Mouse (Mus musculus): ENCODE measurements around the gene Dctpp1. TPM values are rescaled to one million over a fixed set of nuclear protein-coding genes. Genes with fewer than 3 reads are reported as not detected.
A peak's percentile ranks its signal among the peaks of the same experiment; 100 is the strongest.

The Dctpp1 gene
- 162 and 163 TPM in 2 replicates for polyA plus RNA-seq (2016; fragmentation: Nextera tagmentation; extraction: Ambion mirVana)

DNA sequence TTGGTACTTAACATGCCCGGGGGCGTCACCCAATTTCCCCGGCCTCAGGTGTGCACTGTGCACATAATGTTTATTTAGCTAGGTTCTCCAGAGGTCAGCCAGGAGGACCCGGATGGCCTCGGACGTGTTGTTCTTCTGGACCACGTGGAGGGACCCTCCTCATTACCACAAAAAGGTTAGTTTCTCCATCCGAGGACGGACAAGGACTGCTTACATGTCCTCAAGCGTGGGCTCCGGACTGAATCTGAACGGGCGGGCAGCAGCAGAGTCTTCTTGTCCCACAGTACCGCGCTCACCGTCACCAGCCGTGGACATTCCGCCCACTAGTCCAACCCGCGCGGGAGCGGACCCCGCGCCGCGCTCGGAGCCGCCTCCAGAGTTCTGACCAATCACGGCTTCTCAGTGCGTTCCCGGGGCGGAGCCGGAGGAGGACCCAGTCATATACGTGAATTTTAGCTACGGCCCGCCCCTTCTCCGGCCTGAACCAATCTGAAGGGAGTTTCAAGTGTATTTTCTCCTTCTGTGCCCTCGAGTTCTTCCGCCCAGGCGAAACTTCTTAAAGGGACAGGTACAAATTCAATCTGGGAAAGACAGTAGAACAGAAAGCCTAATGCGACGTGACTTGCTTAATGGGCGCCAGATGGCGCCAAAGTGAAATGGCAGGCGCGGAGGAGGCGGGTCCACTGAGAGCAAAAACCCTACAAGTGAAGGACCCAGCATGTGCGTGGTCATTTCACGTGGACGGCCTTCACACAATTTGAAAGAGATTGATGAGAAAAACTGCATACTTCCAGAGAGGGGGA is at the start of gene Dctpp1:
Gene Dctpp1, minus strand, starts transcription at position 401 of the 803 bp plus-strand sequence.
- under 1% methylated on average over 50 of the region's 50 CpGs for WGBS
- Histone ChIP-seq H3K4me3 (peak within 1 kb of the TSS; percentile 70), H3K36me3 (peaks cover 15% of the 10 kb centered on the region), H3K9me3 (replicated peaks) (no peaks in the 10 kb centered on the region), H3K9ac (peak within 1 kb of the TSS; percentile 76), H3K27me3 (replicated peaks) (no peaks in the 10 kb centered on the region), H3K4me2 (peak within 1 kb of the TSS; percentile 86), H3K4me1 (replicated peaks) (peaks cover 18% of the 10 kb centered on the region; the same call in 1 of the 2 replicates), H3K27ac (ENCODE audit: poor library complexity, severe bottlenecking) (no peak within 1 kb of the TSS)
- peak; percentile 98 for ATAC-seq (ENCODE audit: insufficient number of reproducible peaks, low FRiP score)

GRCm38 (mm10) chr7:127309951-127310350 is 49.4 kb upstream of the Dctpp1 start:
- H3K4me2 ChIP-seq, result no peak overlapping the region
- WGBS, result 60% methylated on average over 12 of the region's 12 CpGs
- no peak overlapping the region for H3K27ac ChIP-seq (ENCODE audit: poor library complexity, severe bottlenecking)
- H3K9ac ChIP-seq, result no peak overlapping the region
- no peak for ATAC-seq (ENCODE audit: insufficient number of reproducible peaks, low FRiP score)
- H3K4me1 ChIP-seq (replicated peaks), result 0 out of 2 replicates have a peak, but pooled peaks cover 5% of the 10 kb centered on the region
- H3K4me3 ChIP-seq, result no peak overlapping the region
- H3K27me3 ChIP-seq (replicated peaks), result 0 out of 2 replicates have a peak, but pooled peaks cover 7% of the 10 kb centered on the region
- H3K9me3 ChIP-seq (replicated peaks), result no peaks in the 10 kb centered on the region
- H3K36me3 ChIP-seq, result no peaks in the 10 kb centered on the region

- H3K4me1 ChIP-seq (replicated peaks), result 0 out of 2 replicates have a peak, but pooled peaks cover under 1% of the 10 kb centered on the region
- no peak overlapping the region for H3K9ac ChIP-seq
- ATAC-seq (ENCODE audit: insufficient number of reproducible peaks, low FRiP score), result no peak
- 69% methylated on average over 4 of the region's 4 CpGs for WGBS
- H3K4me2 ChIP-seq, result no peak overlapping the region
- H3K27me3 ChIP-seq (replicated peaks), result 0 out of 2 replicates have a peak, but pooled peaks cover 7% of the 10 kb centered on the region
- H3K4me3 ChIP-seq, result no peak overlapping the region
- no peaks in the 10 kb centered on the region for H3K9me3 ChIP-seq (replicated peaks)
- H3K36me3 ChIP-seq, result no peaks in the 10 kb centered on the region
- no peak overlapping the region for H3K27ac ChIP-seq (ENCODE audit: poor library complexity, severe bottlenecking)
Observed at GRCm38 (mm10) chr7:127308887-127309286, 48.4 kb upstream of the Dctpp1 start.

- no peak overlapping the region for H3K4me2 ChIP-seq
- ATAC-seq (ENCODE audit: insufficient number of reproducible peaks, low FRiP score), result no peak
- WGBS, result 75% methylated on average over 2 of the region's 2 CpGs
- H3K27ac ChIP-seq (ENCODE audit: poor library complexity, severe bottlenecking), result no peak overlapping the region
- H3K4me1 ChIP-seq (replicated peaks), result no peaks in the 10 kb centered on the region
- 0 out of 2 replicates have a peak, but pooled peaks cover 7% of the 10 kb centered on the region for H3K27me3 ChIP-seq (replicated peaks)
- H3K36me3 ChIP-seq, result no peaks in the 10 kb centered on the region
- no peak overlapping the region for H3K9ac ChIP-seq
- no peaks in the 10 kb centered on the region for H3K9me3 ChIP-seq (replicated peaks)
- H3K4me3 ChIP-seq, result no peak overlapping the region
Observed at GRCm38 (mm10) chr7:127308431-127308830, 47.9 kb upstream of the Dctpp1 start.

DNA sequence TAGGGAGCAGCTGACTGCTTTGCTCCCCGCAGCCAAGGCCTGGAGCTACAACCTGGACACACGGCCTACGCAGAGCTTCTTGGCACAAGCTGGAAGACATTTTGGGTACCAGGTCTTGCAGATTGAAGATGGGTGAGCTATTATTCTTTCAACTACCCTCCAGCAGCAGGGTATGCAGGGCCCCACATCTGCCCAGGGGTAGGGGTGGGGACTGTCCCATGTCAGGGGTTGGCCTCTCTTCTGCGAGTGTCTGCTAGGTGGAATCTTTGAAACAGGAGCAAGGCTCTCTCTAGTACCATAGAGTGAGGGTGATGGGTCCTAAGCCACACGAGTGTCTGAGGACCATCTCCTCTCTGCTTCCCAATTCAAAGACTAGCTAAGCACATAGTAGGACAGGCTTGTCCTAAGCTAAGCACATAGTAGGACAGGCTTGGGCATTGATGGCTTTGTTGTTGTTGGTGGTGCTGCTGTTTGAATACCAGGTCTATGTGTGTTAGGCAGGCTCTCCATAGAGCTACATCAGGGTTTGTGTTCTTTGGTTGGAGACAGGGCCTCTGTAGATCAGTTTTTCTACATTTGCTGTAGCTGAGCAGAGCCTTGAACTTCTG is 37.2 kb upstream of the Dctpp1 start:
- H3K4me1 ChIP-seq (replicated peaks), result peaks cover 12% of the 10 kb centered on the region
- H3K27ac ChIP-seq (ENCODE audit: poor library complexity, severe bottlenecking), result no peak overlapping the region
- no peak overlapping the region for H3K4me2 ChIP-seq
- 91% methylated on average over 5 of the region's 5 CpGs for WGBS
- no peaks in the 10 kb centered on the region for H3K9me3 ChIP-seq (replicated peaks)
- ATAC-seq (ENCODE audit: insufficient number of reproducible peaks, low FRiP score), result no peak
- no peaks in the 10 kb centered on the region for H3K36me3 ChIP-seq
- no peak overlapping the region for H3K9ac ChIP-seq
- no peaks in the 10 kb centered on the region for H3K27me3 ChIP-seq (replicated peaks)
- H3K4me3 ChIP-seq, result no peak overlapping the region

DNA sequence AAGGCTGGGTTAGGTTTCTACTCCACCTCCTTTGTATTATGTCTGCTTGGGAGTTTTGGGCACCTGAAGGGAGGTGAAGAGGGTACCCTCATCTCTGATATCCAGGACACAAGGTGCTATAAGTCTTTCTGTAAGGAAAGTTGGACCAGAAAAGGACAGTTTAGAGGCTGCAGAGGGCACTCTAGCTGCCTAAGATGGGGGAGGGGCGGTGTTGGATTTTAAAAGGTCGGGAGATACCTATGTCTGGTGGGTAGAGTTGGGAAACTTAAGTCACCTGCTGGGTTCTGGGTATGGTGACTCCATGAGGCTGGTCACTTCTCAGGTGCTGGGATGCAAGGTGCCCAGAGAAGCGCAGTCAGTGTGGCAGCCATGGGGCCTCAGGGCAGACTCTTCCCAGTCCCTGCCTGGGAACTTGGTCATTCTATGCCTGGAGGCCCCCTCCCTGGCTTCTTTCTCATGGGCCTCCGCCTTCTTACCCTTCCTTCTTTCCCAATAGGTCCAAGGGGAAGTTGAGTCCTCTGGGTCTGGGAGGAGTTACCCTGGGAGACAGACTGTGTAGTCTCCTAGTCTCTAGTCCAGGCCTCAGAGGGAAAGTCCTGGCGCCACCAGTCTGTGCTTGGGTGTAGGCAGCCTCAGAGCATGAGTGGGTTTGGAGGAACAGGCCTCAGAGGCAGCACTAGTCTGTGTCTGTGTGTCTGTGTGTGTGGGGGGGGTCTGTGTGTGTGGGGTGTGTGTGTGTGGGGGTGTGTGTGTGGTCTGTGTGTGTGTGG is 36.5 kb upstream of the Dctpp1 start:
- H3K4me2 ChIP-seq, result no peak overlapping the region
- WGBS, result 77% methylated on average over 5 of the region's 5 CpGs
- H3K4me3 ChIP-seq, result no peak overlapping the region

DNA sequence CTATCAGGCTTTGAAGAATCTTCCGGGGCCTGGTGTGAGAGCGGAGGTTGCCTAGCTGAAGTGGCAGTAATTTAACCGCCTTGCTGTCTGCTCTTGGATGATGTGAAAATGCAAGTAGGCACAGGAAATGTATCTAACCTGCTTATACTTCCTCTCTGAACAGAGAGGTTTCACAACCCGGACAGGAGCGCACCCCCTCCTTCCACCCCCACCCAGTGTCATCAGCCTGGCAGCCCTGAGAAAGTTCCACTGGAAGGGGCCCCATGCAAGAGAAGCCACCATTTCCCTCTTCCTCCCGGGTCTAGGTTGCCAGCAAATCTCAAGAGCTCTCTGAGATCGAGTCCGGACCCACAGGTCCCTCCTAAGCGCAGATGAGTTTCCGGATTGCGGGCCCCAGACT is 35.6 kb upstream of the Dctpp1 start, which contains the start of gene Itgal:
Gene Itgal, plus strand, starts transcription at position 163 of the 400 bp plus-strand sequence.
- Histone ChIP-seq H3K27me3 (replicated peaks) (no peaks in the 10 kb centered on the region), H3K4me1 (replicated peaks) (peaks cover 10% of the 10 kb centered on the region), H3K4me2 (no peak within 1 kb of the TSS), H3K4me3 (no peak within 1 kb of the TSS), H3K36me3 (no peaks in the 10 kb centered on the region), H3K9me3 (replicated peaks) (no peaks in the 10 kb centered on the region), H3K9ac (no peak within 1 kb of the TSS), H3K27ac (ENCODE audit: poor library complexity, severe bottlenecking) (no peak within 1 kb of the TSS)
- ATAC-seq (ENCODE audit: insufficient number of reproducible peaks, low FRiP score), result no peak
- 70% methylated on average over 11 of the region's 11 CpGs for WGBS

More for the DNA sequence above, 36.5 kb upstream of the Dctpp1 start:
- Histone ChIP-seq H3K27ac (ENCODE audit: poor library complexity, severe bottlenecking) (no peak overlapping the region), H3K27me3 (replicated peaks) (no peaks in the 10 kb centered on the region), H3K9me3 (replicated peaks) (no peaks in the 10 kb centered on the region), H3K36me3 (no peaks in the 10 kb centered on the region), H3K4me1 (replicated peaks) (peaks cover 12% of the 10 kb centered on the region), H3K9ac (no peak overlapping the region)
- 0 out of 2 replicates have a peak, but pooled peaks have one; percentile 45 for ATAC-seq (ENCODE audit: insufficient number of reproducible peaks, low FRiP score)

DNA sequence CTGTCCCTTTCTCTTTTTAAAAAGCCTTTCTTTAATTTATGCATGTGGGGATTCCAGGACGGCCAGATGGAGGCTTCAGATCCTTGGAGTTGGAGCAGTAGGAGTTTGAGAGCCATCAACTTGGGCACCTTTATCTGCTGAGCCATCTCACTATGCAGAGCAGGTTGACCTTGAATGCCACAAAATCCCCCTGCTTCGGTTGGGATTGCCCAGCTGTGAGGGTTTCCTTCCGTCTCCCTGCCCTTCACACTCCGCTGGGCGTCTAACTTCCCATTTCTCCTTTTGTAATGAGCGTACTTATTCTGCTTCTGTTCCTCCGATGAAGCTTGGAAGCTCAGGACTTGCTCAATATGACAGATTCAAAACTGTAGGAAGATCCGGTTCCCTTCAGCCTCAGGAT is 29.6 kb upstream of the Dctpp1 start:
- H3K4me1 ChIP-seq (replicated peaks), result no peaks in the 10 kb centered on the region
- no peaks in the 10 kb centered on the region for H3K27me3 ChIP-seq (replicated peaks)
- H3K4me3 ChIP-seq, result no peak overlapping the region
- no peak overlapping the region for H3K9ac ChIP-seq
- no peak overlapping the region for H3K4me2 ChIP-seq
- H3K27ac ChIP-seq (ENCODE audit: poor library complexity, severe bottlenecking), result no peak overlapping the region
- 63% methylated on average over 8 of the region's 8 CpGs for WGBS
- ATAC-seq (ENCODE audit: insufficient number of reproducible peaks, low FRiP score), result no peak
- H3K36me3 ChIP-seq, result no peaks in the 10 kb centered on the region
- H3K9me3 ChIP-seq (replicated peaks), result peaks cover 20% of the 10 kb centered on the region

- H3K4me2 ChIP-seq, result no peak overlapping the region
- no peak overlapping the region for H3K27ac ChIP-seq (ENCODE audit: poor library complexity, severe bottlenecking)
- H3K4me3 ChIP-seq, result no peak overlapping the region
- H3K27me3 ChIP-seq (replicated peaks), result no peaks in the 10 kb centered on the region
- H3K9ac ChIP-seq, result no peak overlapping the region
- H3K9me3 ChIP-seq (replicated peaks), result peaks cover 20% of the 10 kb centered on the region
- 77% methylated on average over 2 of the region's 2 CpGs for WGBS
- no peaks in the 10 kb centered on the region for H3K36me3 ChIP-seq
- no peaks in the 10 kb centered on the region for H3K4me1 ChIP-seq (replicated peaks)
- no peak for ATAC-seq (ENCODE audit: insufficient number of reproducible peaks, low FRiP score)
Observed at GRCm38 (mm10) chr7:127289306-127289705, 28.8 kb upstream of the Dctpp1 start.

DNA sequence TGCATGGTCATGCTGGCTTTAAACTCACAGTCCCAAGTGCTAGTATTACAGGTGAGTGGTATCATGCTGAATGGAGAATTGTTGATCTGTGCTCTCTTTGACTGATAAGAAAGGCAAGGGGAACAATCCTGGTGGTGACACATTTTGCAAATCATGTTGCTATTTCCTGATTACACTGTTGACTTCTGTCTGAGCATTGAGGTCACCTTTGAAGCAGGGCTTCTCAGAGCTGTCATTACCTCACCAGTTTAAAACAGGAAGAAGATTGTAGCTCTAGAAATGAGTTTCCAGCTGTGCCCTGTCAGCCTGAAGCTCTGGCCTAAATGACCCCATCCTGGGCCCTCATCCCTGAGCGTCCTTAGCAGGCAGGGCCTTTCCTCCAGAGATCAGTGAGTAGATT is 27.4 kb upstream of the Dctpp1 start:
- no peak overlapping the region for H3K27ac ChIP-seq (ENCODE audit: poor library complexity, severe bottlenecking)
- H3K27me3 ChIP-seq (replicated peaks), result no peaks in the 10 kb centered on the region
- H3K36me3 ChIP-seq, result no peaks in the 10 kb centered on the region
- H3K9me3 ChIP-seq (replicated peaks), result peaks cover 20% of the 10 kb centered on the region
- WGBS, result 67% methylated on average over 1 of the region's 1 CpGs
- no peak overlapping the region for H3K4me2 ChIP-seq
- ATAC-seq (ENCODE audit: insufficient number of reproducible peaks, low FRiP score), result no peak
- no peak overlapping the region for H3K4me3 ChIP-seq
- H3K4me1 ChIP-seq (replicated peaks), result no peaks in the 10 kb centered on the region
- no peak overlapping the region for H3K9ac ChIP-seq

DNA sequence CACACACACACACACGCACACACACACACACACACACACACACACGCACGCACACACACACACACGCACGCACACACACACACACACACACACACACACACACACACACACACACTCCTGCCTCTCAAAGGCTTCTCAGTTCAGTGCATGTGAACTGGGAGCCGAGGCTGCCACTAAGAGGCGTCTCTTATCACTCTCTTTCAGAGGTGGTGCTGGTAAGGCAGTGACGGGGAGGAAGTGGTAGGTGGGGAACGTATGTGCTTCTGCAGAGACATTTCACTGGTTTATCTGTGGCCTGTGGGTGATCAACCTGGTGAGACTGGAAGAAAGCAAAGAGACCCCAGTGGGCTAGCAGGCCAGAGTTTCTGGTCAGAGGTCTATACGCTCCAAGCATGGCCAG is 24.6 kb upstream of the Dctpp1 start:
- Histone ChIP-seq H3K9me3 (replicated peaks) (peaks cover 20% of the 10 kb centered on the region), H3K27ac (ENCODE audit: poor library complexity, severe bottlenecking) (no peak overlapping the region), H3K36me3 (no peaks in the 10 kb centered on the region), H3K4me1 (replicated peaks) (0 out of 2 replicates have a peak, but pooled peaks cover 3% of the 10 kb centered on the region), H3K4me3 (no peak overlapping the region), H3K9ac (no peak overlapping the region), H3K4me2 (no peak overlapping the region), H3K27me3 (replicated peaks) (no peaks in the 10 kb centered on the region)
- ATAC-seq (ENCODE audit: insufficient number of reproducible peaks, low FRiP score), result no peak
- 33% methylated on average over 6 of the region's 10 CpGs for WGBS
